Mouse (Mus musculus) CD4-positive, CD25-positive, alpha-beta regulatory T cell, adult 4 months (primary cell): ENCODE measurements around the gene Ghdc. TPM values are rescaled to one million over a fixed set of nuclear protein-coding genes. Genes with fewer than 3 reads are reported as not detected.
"Not testable (repeated sequence)": the region's sequence is repeated elsewhere in the genome, so short reads cannot be mapped to it uniquely, and the experiment has no call there.

Experiments
- ATAC-seq: one replicate; pipeline ENCODE4 v1.8.0; 2017
- polyA plus RNA-seq, 2 experiments: library from polyadenylated mRNA; unstranded; fragments of 100-300 nt; shearing (Covaris generic); gene quantifications; one replicate each; pipeline ENCODE4 v1.2.1; 2017

Ghdc gene
- polyA plus RNA-seq: 1 to 10 TPM; 2.7 to 3.1 TPM

GRCm38 (mm10) chr11:100770646-100771408 lies at the start of gene Ghdc:
Gene Ghdc, minus strand, starts transcription at chr11:100770957.
- peak; percentile 98 for ATAC-seq

DNA sequence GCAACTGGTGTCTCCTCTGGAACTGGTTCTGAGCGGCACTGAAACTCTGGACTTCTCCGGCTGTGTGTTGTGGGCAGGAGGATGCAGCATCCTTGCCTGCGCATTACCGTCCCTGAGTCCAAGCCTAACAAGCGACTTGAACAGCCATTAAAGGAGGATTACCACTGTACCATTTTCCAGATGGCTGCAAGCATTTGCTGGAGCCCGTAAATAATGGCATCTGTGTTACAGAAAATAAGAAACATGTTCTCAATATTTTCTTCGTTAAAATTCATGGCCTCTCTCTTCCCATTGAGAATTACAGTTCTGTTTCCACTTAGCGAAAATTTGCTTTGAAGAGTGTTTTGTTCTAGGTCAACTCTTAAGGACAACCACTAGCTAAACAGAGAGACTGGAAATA lies 49.3 kb upstream of the Ghdc start:
- ATAC-seq: no peak

- ATAC-seq: no peak
These were observed 48.9 kb upstream of the Ghdc start for GRCm38 (mm10) chr11:100819626-100820025.

DNA sequence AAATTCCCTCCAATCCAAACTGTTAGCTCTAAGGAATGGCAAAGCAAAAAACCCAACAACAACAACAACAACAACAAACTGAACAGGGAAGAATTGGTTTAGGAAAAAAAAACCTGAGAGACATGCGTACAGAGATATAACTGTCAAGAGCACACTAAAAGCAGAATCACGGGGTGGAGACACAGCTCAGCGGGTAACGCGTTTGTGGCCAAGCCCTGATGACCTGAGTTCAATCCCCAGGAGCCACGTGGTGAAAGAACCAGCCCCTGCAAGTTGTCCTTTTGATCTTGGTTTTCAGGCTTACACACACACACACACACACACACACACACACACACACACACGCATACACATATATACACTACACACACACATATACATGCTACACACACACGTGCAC lies 48.3 kb upstream of the Ghdc start:
- ATAC-seq: no peak

GRCm38 (mm10) chr11:100818359-100819012 lies 47.7 kb upstream of the Ghdc start:
- ATAC-seq: peak; percentile 35

DNA sequence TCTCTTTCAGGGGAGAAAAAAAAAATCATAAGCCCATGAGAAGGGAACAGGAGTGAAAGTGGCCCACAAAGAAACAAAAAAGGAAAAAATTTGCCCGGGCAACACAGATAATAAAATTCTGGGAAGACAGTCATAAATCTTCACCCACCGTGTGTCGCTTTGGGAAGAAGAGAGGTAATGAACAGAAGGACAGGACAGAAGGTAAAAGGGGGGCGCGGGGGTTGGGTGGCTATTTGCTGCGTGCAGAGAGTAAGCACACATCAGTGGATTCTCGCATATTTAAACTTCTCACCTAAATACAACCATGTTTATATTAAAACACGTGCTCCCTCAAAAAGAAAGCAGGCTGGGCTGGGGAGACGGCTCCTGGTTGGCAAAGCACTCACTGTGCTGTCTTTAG lies 46.6 kb upstream of the Ghdc start:
- no peak for ATAC-seq

- no peak for ATAC-seq
These were observed 46.0 kb upstream of the Ghdc start for GRCm38 (mm10) chr11:100816801-100817200.

GRCm38 (mm10) chr11:100816342-100816741 lies 45.6 kb upstream of the Ghdc start:
- ATAC-seq: no peak

GRCm38 (mm10) chr11:100814498-100814897 lies 43.7 kb upstream of the Ghdc start:
- peak; percentile 84 for ATAC-seq

DNA sequence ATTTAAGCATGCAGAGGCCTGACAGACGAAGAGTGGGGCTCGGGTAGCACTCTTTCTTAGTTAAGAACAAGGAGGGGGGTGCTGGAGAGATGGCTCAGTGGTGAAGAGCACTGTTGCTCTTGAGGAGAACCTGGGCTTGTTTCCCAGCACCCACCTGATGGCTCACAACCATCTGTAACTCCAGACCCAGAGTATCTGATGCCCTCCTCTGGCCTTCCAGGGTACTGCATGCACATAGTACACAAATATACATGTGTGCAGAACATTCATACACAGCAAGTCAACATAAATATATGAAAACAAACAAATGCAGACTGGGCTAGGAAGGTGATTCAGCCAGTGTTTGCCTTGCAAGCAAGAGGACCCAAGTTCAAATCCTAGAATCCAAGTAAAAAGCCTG lies 40.4 kb upstream of the Ghdc start:
- ATAC-seq: no peak

DNA sequence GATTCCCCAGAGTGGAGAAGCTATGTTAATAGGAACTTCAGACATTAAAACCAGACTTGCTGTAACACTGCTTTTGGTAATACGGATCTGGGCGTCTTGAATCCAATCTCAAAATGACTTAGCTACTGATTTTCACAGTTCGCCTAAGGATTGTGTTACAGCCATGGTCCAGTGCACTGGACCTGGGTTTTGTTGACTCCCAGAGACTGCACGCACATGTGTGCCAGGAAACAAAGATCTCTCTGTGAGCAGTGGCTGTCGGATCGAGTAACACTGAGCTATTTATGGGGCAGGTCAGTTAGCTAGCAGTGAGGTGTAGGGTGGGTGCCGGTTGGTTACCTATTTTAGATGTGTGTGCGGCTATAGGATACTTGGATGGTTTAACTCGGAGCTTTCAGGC lies 39.8 kb upstream of the Ghdc start:
- ATAC-seq: no peak

GRCm38 (mm10) chr11:100806380-100807305 lies 35.9 kb upstream of the Ghdc start:
- no peak for ATAC-seq

DNA sequence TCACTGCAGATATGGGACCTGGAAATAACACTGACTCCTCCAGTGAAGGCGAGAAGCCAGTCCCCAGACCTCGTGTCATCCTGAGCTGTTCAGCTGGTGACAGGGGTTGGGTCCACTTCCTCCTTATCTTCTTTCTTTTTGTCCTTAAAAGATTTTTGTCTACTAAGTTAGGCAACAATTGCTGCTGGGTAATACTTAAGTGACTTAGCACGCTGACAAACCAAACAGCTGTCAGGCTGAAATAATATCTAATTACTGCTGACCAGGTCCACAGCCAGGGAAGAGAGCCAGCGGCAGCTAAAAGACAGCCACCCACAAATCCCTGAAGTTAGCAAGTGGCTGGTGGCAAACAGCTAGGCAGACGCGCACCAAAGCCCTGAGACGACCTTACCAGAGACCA lies 34.8 kb upstream of the Ghdc start:
- no peak for ATAC-seq

- peak; percentile 90 for ATAC-seq
These were observed 33.7 kb upstream of the Ghdc start for GRCm38 (mm10) chr11:100804409-100804808.

DNA sequence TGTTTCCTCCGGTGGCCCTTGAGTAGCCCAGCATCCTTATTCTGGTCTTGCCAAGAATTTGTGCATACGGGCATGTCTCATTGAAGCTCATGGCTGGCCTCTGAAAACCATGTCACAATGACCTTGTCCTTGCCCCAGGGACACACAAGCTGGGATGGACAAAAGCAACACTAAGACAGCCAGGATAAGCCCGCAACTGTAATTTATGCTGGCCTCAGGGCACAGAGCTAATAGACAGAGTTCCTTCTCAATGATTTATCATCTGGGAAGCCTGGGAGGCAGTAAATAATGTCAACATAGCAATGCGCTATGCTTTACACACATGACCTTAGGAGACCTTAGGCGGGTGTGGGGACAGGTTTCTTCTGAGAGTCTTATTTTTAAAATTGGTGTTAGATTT lies 28.7 kb upstream of the Ghdc start:
- no peak for ATAC-seq

GRCm38 (mm10) chr11:100796585-100796984 lies 25.8 kb upstream of the Ghdc start:
- ATAC-seq: no peak

DNA sequence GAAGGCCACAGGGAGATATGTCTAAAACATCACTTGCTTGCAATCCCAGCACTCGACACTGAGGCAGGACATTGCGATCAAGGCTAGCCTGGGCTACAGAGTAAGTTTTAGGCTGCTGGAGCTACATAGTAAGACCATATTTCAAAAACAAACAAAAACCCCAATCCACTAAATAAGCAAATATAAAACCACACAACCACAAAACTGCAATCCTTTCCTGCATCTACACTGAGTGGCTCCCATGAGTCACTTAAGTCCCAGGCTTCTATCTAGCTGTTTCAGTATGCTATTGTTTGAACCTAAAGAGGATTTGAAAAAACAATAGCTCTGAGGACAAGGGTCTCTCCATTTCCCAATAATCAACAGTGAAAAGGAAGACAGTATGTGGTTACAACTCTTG lies 24.6 kb upstream of the Ghdc start:
- no peak for ATAC-seq

DNA sequence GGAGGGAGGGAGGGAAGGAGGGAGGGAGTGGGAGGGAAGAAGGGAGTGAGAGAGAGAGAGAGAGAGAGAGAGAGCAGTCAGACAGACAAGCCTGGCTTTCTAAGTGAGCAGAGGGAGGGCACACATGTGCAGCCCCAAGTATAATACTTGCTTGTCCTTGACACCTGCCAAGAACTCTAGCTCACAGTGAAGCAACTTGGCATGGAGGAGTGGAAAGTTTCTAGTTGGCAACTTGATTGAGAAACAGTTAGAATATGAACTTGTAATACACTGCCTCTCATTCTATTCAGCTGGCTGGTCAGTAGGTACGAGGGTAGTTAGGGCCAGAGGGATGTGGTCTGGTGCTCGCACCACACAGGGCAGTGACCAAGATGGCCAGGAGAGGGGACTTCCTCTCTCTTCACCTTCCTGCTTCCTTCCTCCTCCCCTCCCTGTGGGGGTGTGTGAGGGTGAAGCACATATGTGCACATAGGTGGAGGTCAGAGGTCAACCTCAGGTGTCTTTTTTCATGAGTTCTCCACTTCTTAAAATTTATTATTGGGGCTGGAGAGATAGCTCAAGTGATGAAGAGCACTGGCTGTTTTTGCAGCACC lies 20.8 kb upstream of the Ghdc start:
- ATAC-seq: no peak

DNA sequence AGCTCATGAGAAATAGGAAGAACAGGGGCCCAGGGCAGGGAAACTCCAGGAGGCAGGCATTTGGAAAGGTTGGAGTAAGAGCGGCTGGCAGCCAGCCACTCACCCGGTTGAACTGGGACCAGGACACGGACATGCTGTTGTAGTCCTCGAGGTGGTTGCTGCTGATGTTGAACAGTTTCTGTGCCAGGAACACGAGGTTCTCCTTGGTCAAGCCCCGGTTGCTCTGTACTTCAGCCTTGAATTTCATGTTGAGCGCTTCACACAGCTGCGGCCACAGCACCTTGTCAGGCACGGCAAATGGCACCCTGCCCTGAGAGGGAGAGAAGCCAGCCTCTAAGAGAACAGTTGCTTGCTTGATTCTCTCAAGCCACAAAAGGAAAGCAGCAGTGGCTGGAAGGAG lies 19.9 kb upstream of the Ghdc start:
- ATAC-seq: not testable (repeated sequence)

GRCm38 (mm10) chr11:100789702-100790101 lies 18.9 kb upstream of the Ghdc start:
- no peak for ATAC-seq

GRCm38 (mm10) chr11:100785774-100786173 lies 15.0 kb upstream of the Ghdc start:
- ATAC-seq: no peak

DNA sequence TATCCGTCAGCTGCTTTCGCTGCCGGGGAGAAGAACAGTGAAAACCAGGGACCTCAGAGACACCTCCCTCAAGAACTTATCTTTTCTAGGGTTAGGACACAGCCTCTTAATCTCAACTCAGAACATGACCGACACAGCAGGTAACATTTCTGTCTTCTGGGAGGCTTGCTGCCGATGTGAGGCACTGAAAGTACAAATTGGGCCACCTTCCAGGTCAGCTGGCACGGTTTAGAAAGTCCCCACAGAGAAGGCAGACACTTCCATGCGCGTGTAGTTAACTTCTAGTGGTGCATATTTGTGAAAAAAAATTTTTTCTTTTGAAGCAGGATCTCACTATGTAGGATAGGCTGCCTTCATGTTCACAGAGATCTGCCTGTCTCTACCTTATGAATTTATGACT lies 13.5 kb upstream of the Ghdc start:
- no peak for ATAC-seq

DNA sequence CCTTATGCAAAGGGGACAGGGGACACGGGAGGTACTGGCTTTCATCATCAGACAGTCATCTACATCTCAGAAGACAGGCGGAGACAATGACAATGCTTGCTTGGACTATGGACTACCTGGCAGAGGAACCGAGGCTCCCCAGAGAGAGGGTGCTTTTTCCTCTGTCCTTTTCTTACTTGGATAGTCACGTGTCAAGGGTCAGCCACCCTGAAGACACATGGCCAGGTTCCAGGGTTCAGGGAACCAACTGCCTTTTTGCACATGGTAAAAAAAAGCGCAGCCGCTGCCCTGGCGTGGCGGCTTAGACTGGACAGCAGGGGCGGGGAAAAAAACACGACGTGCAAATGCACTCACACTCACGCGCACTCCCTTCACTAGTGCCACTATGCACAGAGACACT lies 11.8 kb upstream of the Ghdc start:
- ATAC-seq: no peak
